26 mouse cellular contexts compared by ENCODE assay signal in genomic region chr9:102502015-102502633, GRCm38 (mm10). TPM values are rescaled to one million over a fixed set of nuclear protein-coding genes. Genes with fewer than 3 reads are reported as not detected.
A peak's percentile ranks its signal among the peaks of the same experiment; 100 is the strongest.
DNase-seq lines count a peak whose midpoint lies in the region; ATAC-seq and TF ChIP-seq lines count a peak whose summit lies in the region.
"Had no signal": no experiment of that assay in that cellular context is flagged by ENCODE, and none has a peak within 500 bp of the region (broad histone marks: within the 10 kb centered on the region; RNA-seq: fewer than 3 reads in every experiment).

No protein-coding gene starts in this region.

- H3K9ac ChIP-seq in heart, embryonic 11.5 days (ENCODE audit: low read depth, low read length), result no peak overlapping the region
- H3K9ac ChIP-seq in stomach, postnatal 0 days (ENCODE audit: low read length), result no peak overlapping the region
- H3K9ac ChIP-seq: embryonic facial prominence, embryonic 12.5 days; embryonic facial prominence, embryonic 15.5 days; heart, embryonic 12.5 days; heart, embryonic 15.5 days; hindbrain, embryonic 13.5 days had no signal

- H3K9me3 ChIP-seq in heart, embryonic 11.5 days (replicated peaks; ENCODE audit: control insufficient read depth, low read length), result no peaks in the 10 kb centered on the region
- H3K9me3 ChIP-seq in stomach, postnatal 0 days (ENCODE audit: control insufficient read depth, low read length), result no peaks in the 10 kb centered on the region
- H3K9me3 ChIP-seq: embryonic facial prominence, embryonic 12.5 days; embryonic facial prominence, embryonic 15.5 days; heart, embryonic 12.5 days; heart, embryonic 15.5 days; hindbrain, embryonic 10.5 days; hindbrain, embryonic 13.5 days had no signal

- TF ChIP-seq POLR2A in brain, embryonic 14.5 days (IDR thresholded peaks at IDR 0.05; ENCODE audit: borderline replicate concordance, extremely low read depth, insufficient read depth, insufficient read length, poor library complexity, severe bottlenecking), result no peak

- TF ChIP-seq EP300 in stomach, postnatal 0 days (optimal IDR thresholded peaks at IDR 0.05), result no peak

- TF ChIP-seq CTCF in brain, embryonic 14.5 days (IDR thresholded peaks at IDR 0.05; ENCODE audit: borderline replicate concordance, extremely low read depth, insufficient read depth, insufficient read length), result no peak
- no peak for TF ChIP-seq CTCF in stomach, postnatal 0 days (IDR thresholded peaks at IDR 0.05; ENCODE audit: low read depth)

- peaks cover 16% of the 10 kb centered on the region for H3K4me1 ChIP-seq in heart, embryonic 11.5 days (ENCODE audit: control insufficient read depth, insufficient read depth, low read length)
- H3K4me1 ChIP-seq in stomach, postnatal 0 days (replicated peaks; ENCODE audit: control insufficient read depth, insufficient read depth), result 0 out of 2 replicates have a peak, but pooled peaks cover 2% of the 10 kb centered on the region
- H3K4me1 ChIP-seq: embryonic facial prominence, embryonic 12.5 days had no signal

- no peak overlapping the region for H3K4me3 ChIP-seq in heart, embryonic 11.5 days (ENCODE audit: low read depth, low read length)
- no peak overlapping the region for H3K4me3 ChIP-seq in stomach, postnatal 0 days (ENCODE audit: low read depth, low read length)
- H3K4me3 ChIP-seq: embryonic facial prominence, embryonic 12.5 days; embryonic facial prominence, embryonic 15.5 days; heart, embryonic 12.5 days; heart, embryonic 15.5 days; hindbrain, embryonic 10.5 days; hindbrain, embryonic 13.5 days had no signal

- no peak overlapping the region for H3K4me2 ChIP-seq in heart, embryonic 11.5 days
- H3K4me2 ChIP-seq in stomach, postnatal 0 days (replicated peaks; ENCODE audit: low read depth), result no peak overlapping the region
- H3K4me2 ChIP-seq: embryonic facial prominence, embryonic 12.5 days; embryonic facial prominence, embryonic 15.5 days; heart, embryonic 12.5 days; heart, embryonic 15.5 days; hindbrain, embryonic 13.5 days had no signal

- no peak for ATAC-seq in heart, embryonic 11.5 days (replicated peaks; ENCODE audit: insufficient number of reproducible peaks, low FRiP score, low TSS enrichment)
- peak; percentile 57; the same call in 1 of the 2 replicates for ATAC-seq in stomach, postnatal 0 days (ENCODE audit: low FRiP score, low TSS enrichment)
- ATAC-seq: activated CD4-positive, CD25-positive, alpha-beta regulatory T cell, adult 4 months; forebrain, embryonic 16.5 days; hindbrain, embryonic 16.5 days; inflammation-experienced regulatory T-cells, adult 6 months had no signal

- 66% methylated on average over 11 of the region's 11 CpGs for WGBS in heart, embryonic 11.5 days (ENCODE audit: insufficient replicate concordance)
- 64% methylated on average over 11 of the region's 11 CpGs for WGBS in stomach, postnatal 0 days

- H3K36me3 ChIP-seq in heart, embryonic 11.5 days (ENCODE audit: control insufficient read depth, insufficient read depth, low read length), result no peaks in the 10 kb centered on the region
- no peaks in the 10 kb centered on the region for H3K36me3 ChIP-seq in stomach, postnatal 0 days (ENCODE audit: control insufficient read depth, insufficient read depth, low read length)
- H3K36me3 ChIP-seq: embryonic facial prominence, embryonic 12.5 days; embryonic facial prominence, embryonic 15.5 days; heart, embryonic 12.5 days; heart, embryonic 15.5 days; hindbrain, embryonic 10.5 days; hindbrain, embryonic 13.5 days had no signal

- peaks cover 21% of the 10 kb centered on the region for H3K27me3 ChIP-seq in heart, embryonic 11.5 days (ENCODE audit: control insufficient read depth, insufficient read depth, low read length)
- H3K27me3 ChIP-seq in stomach, postnatal 0 days (ENCODE audit: control insufficient read depth, insufficient read depth, low read length), result no peaks in the 10 kb centered on the region

- no peak overlapping the region for H3K27ac ChIP-seq in heart, embryonic 11.5 days (ENCODE audit: low read depth, low read length)
- H3K27ac ChIP-seq in stomach, postnatal 0 days (replicated peaks), result no peak overlapping the region
- H3K27ac ChIP-seq: embryonic facial prominence, embryonic 12.5 days; embryonic facial prominence, embryonic 15.5 days; heart, embryonic 15.5 days; hindbrain, embryonic 10.5 days; hindbrain, embryonic 13.5 days had no signal

- peak; percentile 83 for DNase-seq in heart, adult 11 months
- DNase-seq in CD4-positive, CD25-positive, alpha-beta regulatory T cell, adult 2 months (ENCODE audit: low read depth, low spot score), result peak; percentile 33
- peak; percentile 32 for DNase-seq in brain, embryonic 14.5 days (ENCODE audit: low read depth)
- DNase-seq in stomach, postnatal 0 days (ENCODE audit: low spot score), result peak; percentile 27
- no peak for DNase-seq in natural killer cell, adult 2 months (ENCODE audit: low spot score in 2 of 2)
- DNase-seq in left cerebral cortex, adult 11 months (ENCODE audit: low spot score), result no peak
- DNase-seq: adrenal gland, adult 8-10 months; adrenal gland, postnatal 25 days; B cell, adult 2 months; cerebellum, adult 18-20 months; cerebellum, adult 9-10 months; gastrocnemius, postnatal 10 days; gastrocnemius, postnatal 36 days; heart, postnatal 10 days; heart, postnatal 36 days had no signal

RNA-seq across cellular contexts. Expression of gene Ky, which starts 3.4 kb away (rescaled TPM):
- 0.27 and 2.3 TPM in 2 replicates for polyA plus RNA-seq in heart, embryonic 11.5 days (2014; fragmentation: Nextera tagmentation; extraction: Ambion mirVana)
- polyA plus RNA-seq in brain, embryonic 14.5 days (2012; rRNA removed), result 0.68 and 1.6 TPM in 2 replicates
- polyA plus RNA-seq in stomach, postnatal 0 days (2015; fragmentation: Nextera tagmentation; extraction: Ambion mirVana), result 0.08 and 0.13 TPM in 2 replicates

Comparison
In these comparisons a context has a peak if more than half of its experiments do, and no peak if none do; other contexts are left out.
1. DNase-seq: peak in heart, adult 11 months (single experiment), CD4-positive, CD25-positive, alpha-beta regulatory T cell, adult 2 months (single experiment), brain, embryonic 14.5 days (single experiment) and stomach, postnatal 0 days (single experiment); none in natural killer cell, adult 2 months (0 of 2) and left cerebral cortex, adult 11 months (single experiment).